Mouse (Mus musculus): Measurements from ENCODE around the gene Agtpbp1.

The Agtpbp1 gene

DNA sequence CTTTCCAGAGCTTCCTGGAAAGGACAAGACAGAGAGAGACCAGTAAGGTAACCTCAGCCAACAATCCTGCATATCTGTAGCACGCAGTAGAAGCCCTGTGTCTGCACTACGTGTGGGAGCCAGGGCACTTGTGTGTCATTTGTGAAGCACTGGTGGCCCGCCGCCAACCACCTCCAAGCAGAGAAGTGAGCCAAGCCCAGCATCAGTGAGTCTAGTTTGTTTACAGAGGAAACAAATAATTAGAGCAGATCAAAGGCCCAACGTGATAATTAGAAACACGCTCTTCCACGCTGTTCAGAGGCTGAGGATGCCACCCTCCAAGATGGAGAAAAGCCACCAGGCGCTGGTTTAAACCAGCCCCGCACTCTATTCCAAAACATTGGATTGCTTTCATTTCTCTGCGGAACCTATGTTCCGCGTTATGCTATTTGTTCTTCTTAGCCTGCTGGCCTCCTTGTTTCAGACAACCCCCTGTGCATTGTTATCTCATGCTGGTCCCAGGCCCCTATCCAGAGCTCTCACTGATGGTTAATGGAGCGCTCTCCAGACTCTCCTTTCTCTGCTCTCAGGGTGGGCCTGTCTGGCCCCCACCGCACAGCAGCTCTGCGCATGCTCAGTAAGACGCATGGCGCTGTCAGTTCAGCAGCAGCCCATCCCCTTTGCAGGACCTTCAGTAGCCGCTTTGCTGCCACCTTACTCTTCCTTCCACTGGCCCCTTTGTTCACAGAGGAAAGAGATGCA is 153.7 kb downstream of the Agtpbp1 start:
- peak; percentile 57 for DNase-seq (ENCODE audit: low read depth, low spot score)

DNA sequence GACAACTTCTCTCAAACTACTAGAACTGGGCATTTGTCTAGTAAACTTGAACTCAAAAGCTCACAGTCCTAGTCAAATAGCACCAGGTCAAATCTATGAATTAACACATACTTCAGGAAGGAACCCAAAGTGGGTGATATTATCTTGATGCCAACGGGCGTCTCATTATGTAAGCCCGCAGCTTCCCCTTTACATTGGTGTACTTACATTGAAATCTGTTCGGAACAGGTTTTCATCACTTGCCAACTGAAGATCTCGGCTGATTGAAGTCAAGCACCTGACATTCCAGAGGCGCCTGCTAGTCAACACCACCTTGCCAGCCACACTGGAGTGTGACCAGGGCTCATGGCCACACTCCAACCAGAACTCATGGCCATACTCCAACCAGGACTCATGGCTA is 155.7 kb downstream of the Agtpbp1 start:
- DNase-seq (ENCODE audit: low read depth, low spot score), result no peak

DNA sequence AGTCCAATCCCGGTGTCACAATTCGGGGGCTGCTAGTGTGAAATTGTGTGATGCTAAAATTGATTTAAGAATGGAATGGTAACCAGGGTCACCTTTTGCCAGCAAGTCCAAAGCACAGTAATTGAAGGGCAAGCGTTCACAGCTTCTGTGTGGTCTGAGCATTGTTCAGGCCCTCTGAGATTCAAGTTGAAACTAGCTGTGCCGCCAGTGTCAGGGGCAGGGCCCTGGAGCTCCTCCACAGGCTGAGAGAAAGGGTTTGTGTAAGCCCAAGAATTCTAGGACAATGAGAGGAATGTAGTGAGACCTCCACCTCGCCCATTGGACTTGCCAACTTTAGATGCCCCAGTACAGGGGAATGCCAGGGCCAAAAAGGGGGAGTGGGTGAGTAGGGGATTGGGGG is 161.2 kb downstream of the Agtpbp1 start:
- peak; percentile 89 for DNase-seq (ENCODE audit: low read depth, low spot score)

DNA sequence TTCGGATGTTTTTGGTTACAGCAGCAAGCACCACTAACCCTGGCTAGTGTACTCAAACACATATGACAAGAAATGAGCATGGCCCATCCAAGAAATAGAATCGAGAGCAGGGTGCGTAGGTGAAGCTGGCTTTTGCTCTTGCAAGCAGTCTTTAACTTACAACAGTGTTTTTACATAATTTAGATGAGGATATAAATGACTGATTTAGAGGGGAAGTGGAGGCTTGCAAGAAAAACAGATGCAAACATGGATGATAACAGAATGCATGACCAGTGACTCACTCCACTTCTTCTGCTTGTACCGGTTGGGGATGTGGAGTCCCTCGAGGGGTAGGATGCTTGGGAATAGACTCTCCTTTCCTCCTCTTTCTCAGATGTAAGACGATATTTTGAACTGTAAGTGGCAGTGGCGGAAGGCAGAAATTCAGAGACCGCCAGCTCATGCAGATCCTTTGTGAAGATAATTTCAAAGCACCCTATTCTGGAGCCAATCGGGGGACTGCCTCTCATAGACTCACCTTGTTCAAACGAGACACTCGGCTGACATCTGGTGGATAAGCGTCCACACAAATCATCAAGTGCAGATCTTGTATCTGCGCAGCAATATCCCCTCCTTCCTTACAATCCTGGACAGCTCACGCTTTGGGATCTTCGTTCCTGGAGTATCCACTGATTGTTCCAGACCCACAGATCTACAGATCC is 168.3 kb downstream of the Agtpbp1 start:
- no peak for DNase-seq (ENCODE audit: low read depth, low spot score)

- no peak for DNase-seq (ENCODE audit: low read depth, low spot score)
These were observed 171.1 kb downstream of the Agtpbp1 start for GRCm38 (mm10) chr13:59413885-59414284.

- no peak for DNase-seq (ENCODE audit: low read depth, low spot score)
These were observed 172.4 kb downstream of the Agtpbp1 start for GRCm38 (mm10) chr13:59412672-59413071.

GRCm38 (mm10) chr13:59407182-59407581 is 177.8 kb downstream of the Agtpbp1 start:
- DNase-seq (ENCODE audit: low read depth, low spot score), result no peak

DNA sequence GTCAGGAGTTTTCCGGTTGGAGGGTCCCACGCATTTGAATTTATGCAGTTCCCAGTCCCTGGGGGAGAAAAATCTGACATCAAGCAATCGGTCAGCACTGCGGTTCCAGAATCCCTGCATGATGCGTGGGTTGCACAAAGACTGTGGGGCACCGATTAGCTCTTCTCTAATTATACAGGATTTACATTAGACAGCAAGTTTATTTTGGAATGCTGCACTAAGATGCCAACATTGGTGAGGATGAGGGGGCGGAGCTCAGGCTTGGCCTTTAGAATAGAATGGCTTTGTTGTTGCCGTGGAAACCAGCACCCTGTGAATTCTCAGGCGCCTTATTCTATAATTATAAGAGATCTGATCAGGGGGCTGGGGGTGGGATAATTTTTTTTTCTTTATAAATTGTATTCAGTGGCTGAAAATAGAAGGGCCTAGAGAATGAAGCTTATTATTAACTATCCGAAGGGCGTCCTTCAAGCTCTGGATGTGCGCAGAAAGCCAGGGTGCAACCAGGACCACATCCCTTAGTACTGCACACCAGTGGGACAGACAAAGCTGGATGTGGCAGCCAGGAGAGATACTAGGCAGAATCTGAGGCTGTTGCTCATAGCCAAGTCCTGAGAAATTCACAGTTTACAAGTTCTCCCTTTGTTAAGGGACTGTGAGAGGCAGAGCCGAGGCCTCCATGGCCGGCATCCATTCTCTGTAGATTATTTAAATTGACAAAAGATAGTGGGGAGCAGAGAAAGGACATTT is 182.8 kb downstream of the Agtpbp1 start:
- peak; percentile 16 for DNase-seq (ENCODE audit: low read depth, low spot score)

DNA sequence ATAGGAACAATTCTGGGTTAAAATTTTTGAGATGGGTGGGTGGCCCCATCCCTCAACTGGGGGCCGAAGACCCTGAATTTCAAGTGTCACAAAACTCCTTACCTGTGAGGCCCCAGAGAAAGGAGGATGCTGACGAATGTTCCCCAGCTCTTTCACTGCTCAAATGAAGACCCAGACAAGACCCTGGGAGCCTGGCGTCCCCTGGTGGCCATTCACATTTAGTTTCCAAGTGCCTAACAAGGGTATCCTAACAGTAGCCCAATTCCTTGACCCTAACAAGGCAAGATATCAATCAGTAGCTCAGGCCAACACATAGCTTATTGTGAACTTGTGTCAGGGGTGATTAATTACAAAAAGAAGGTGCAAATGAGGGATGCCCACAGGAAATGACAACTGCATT is 187.5 kb downstream of the Agtpbp1 start:
- DNase-seq (ENCODE audit: low read depth, low spot score), result peak; percentile 57

All from ZHBTc4 (cell line).